Mouse (Mus musculus): ENCODE results near the gene Ccdc171.

Ccdc171 gene

GRCm38 (mm10) chr4:83794315-83794922 lies 269.1 kb downstream of the Ccdc171 start:
- DNase-seq (ENCODE audit: low read depth, low spot score) = peak; percentile 74

- DNase-seq (ENCODE audit: low read depth, low spot score) = no peak
Observed at GRCm38 (mm10) chr4:83794930-83795459, 269.6 kb downstream of the Ccdc171 start.

- no peak for DNase-seq (ENCODE audit: low read depth, low spot score)
Observed at GRCm38 (mm10) chr4:83797976-83798375, 272.6 kb downstream of the Ccdc171 start.

GRCm38 (mm10) chr4:83798674-83799430 lies 273.5 kb downstream of the Ccdc171 start:
- peak; percentile 6 for DNase-seq (ENCODE audit: low read depth, low spot score)

- no peak for DNase-seq (ENCODE audit: low read depth, low spot score)
Observed at GRCm38 (mm10) chr4:83800402-83800801, 275.1 kb downstream of the Ccdc171 start.

- DNase-seq (ENCODE audit: low read depth, low spot score) = no peak
Observed at GRCm38 (mm10) chr4:83816925-83817324, 291.6 kb downstream of the Ccdc171 start.

- DNase-seq (ENCODE audit: low read depth, low spot score) = no peak
Observed at GRCm38 (mm10) chr4:83829718-83830459, 304.5 kb downstream of the Ccdc171 start.

- no peak for DNase-seq (ENCODE audit: low read depth, low spot score)
Observed at GRCm38 (mm10) chr4:83830891-83831880, 305.8 kb downstream of the Ccdc171 start.

- no peak for DNase-seq (ENCODE audit: low read depth, low spot score)
Observed at GRCm38 (mm10) chr4:83839077-83839476, 313.7 kb downstream of the Ccdc171 start.

GRCm38 (mm10) chr4:83846304-83846703 lies 321.0 kb downstream of the Ccdc171 start:
- no peak for DNase-seq (ENCODE audit: low read depth, low spot score)

GRCm38 (mm10) chr4:83853885-83854284 lies 328.5 kb downstream of the Ccdc171 start:
- DNase-seq (ENCODE audit: low read depth, low spot score) = no peak

GRCm38 (mm10) chr4:83861706-83862105 lies 336.4 kb downstream of the Ccdc171 start:
- no peak for DNase-seq (ENCODE audit: low read depth, low spot score)

GRCm38 (mm10) chr4:83862295-83862694 lies 336.9 kb downstream of the Ccdc171 start:
- no peak for DNase-seq (ENCODE audit: low read depth, low spot score)

- peak; percentile 60 for DNase-seq (ENCODE audit: low read depth, low spot score)
Observed at GRCm38 (mm10) chr4:83876600-83876999, 351.3 kb downstream of the Ccdc171 start.

- peak; percentile 9 for DNase-seq (ENCODE audit: low read depth, low spot score)
Observed at GRCm38 (mm10) chr4:83878236-83878635, 352.9 kb downstream of the Ccdc171 start.

GRCm38 (mm10) chr4:83888459-83889054 lies 363.2 kb downstream of the Ccdc171 start:
- DNase-seq (ENCODE audit: low read depth, low spot score) = no peak

- no peak for DNase-seq (ENCODE audit: low read depth, low spot score)
Observed at GRCm38 (mm10) chr4:83902081-83902645, 376.8 kb downstream of the Ccdc171 start.
